In genomic region chr6:4413201-4413600, GRCm38 (mm10) we compare ENCODE assay signal across 23 mouse cellular contexts.
A peak's percentile ranks its signal among the peaks of the same experiment; 100 is the strongest.
DNase-seq lines count a peak whose midpoint lies in the region; ATAC-seq lines count a peak whose summit lies in the region.
"Had no signal": no experiment of that assay in that cellular context is flagged by ENCODE, and none has a peak within 500 bp of the region (broad histone marks: within the 10 kb centered on the region; RNA-seq: fewer than 3 reads in every experiment).

No protein-coding gene starts in this region.

- no peaks in the 10 kb centered on the region for H3K9me3 ChIP-seq in midbrain, embryonic 11.5 days (ENCODE audit: control insufficient read depth, low read length)
- no peaks in the 10 kb centered on the region for H3K9me3 ChIP-seq in midbrain, embryonic 16.5 days (replicated peaks; ENCODE audit: control insufficient read depth, low read length, poor library complexity, severe bottlenecking)
- H3K9me3 ChIP-seq: embryonic facial prominence, embryonic 13.5 days; embryonic facial prominence, embryonic 15.5 days; forebrain, embryonic 10.5 days; forebrain, embryonic 12.5 days had no signal

- H3K27ac ChIP-seq in midbrain, embryonic 11.5 days (ENCODE audit: low read depth, low read length) = no peak overlapping the region
- H3K27ac ChIP-seq in midbrain, embryonic 16.5 days (ENCODE audit: low read length) = no peak overlapping the region
- H3K27ac ChIP-seq: embryonic facial prominence, embryonic 13.5 days; embryonic facial prominence, embryonic 15.5 days; forebrain, embryonic 10.5 days; forebrain, embryonic 12.5 days had no signal

- no peaks in the 10 kb centered on the region for H3K36me3 ChIP-seq in midbrain, embryonic 11.5 days (ENCODE audit: control insufficient read depth, insufficient read depth, low read length)
- no peaks in the 10 kb centered on the region for H3K36me3 ChIP-seq in midbrain, embryonic 16.5 days (ENCODE audit: control insufficient read depth, insufficient read depth, low read length)
- H3K36me3 ChIP-seq: embryonic facial prominence, embryonic 13.5 days; embryonic facial prominence, embryonic 15.5 days; forebrain, embryonic 10.5 days; forebrain, embryonic 12.5 days had no signal

- H3K4me3 ChIP-seq in midbrain, embryonic 11.5 days (ENCODE audit: low read depth, low read length) = no peak overlapping the region
- no peak overlapping the region for H3K4me3 ChIP-seq in midbrain, embryonic 16.5 days (ENCODE audit: low read depth, low read length)
- H3K4me3 ChIP-seq: embryonic facial prominence, embryonic 13.5 days; embryonic facial prominence, embryonic 15.5 days; erythroblast, embryonic 14.5 days; forebrain, embryonic 10.5 days; forebrain, embryonic 12.5 days had no signal

- H3K4me2 ChIP-seq in midbrain, embryonic 11.5 days = no peak overlapping the region
- H3K4me2 ChIP-seq in midbrain, embryonic 16.5 days (ENCODE audit: low read length) = no peak overlapping the region
- H3K4me2 ChIP-seq: embryonic facial prominence, embryonic 13.5 days; embryonic facial prominence, embryonic 15.5 days; forebrain, embryonic 12.5 days had no signal

- DNase-seq in midbrain, embryonic 11.5 days (ENCODE audit: low spot score, missing footprints) = peak; percentile 21
- peak; percentile 26 for DNase-seq in retina, embryonic 14.5 days (ENCODE audit: low spot score)
- no peak for DNase-seq in cerebellum, postnatal 14 days
- DNase-seq in embryo, embryonic 10.5 days (ENCODE audit: low spot score) = no peak
- DNase-seq: adrenal gland, adult 8-10 months; adrenal gland, postnatal 14 days; adrenal gland, postnatal 36 days; cerebellum, adult 11-12 months; cerebellum, adult 2 months; cerebellum, adult 9-10 months; cerebellum, postnatal 10 days; cerebellum, postnatal 36 days; embryo, embryonic 11 days had no signal

- 83% methylated on average over 3 of the region's 3 CpGs for WGBS in midbrain, embryonic 11.5 days
- WGBS in midbrain, embryonic 16.5 days = 74% methylated on average over 3 of the region's 3 CpGs

- H3K27me3 ChIP-seq in midbrain, embryonic 11.5 days (ENCODE audit: control insufficient read depth, insufficient read depth, low read length) = no peaks in the 10 kb centered on the region
- H3K27me3 ChIP-seq in midbrain, embryonic 16.5 days (ENCODE audit: control insufficient read depth, insufficient read depth, low read depth, low read length) = no peaks in the 10 kb centered on the region
- H3K27me3 ChIP-seq: embryonic facial prominence, embryonic 13.5 days; embryonic facial prominence, embryonic 15.5 days; forebrain, embryonic 12.5 days; Patski had no signal

- H3K9ac ChIP-seq in midbrain, embryonic 11.5 days (ENCODE audit: low read length) = no peak overlapping the region
- no peak overlapping the region for H3K9ac ChIP-seq in midbrain, embryonic 16.5 days (ENCODE audit: low read depth, low read length)
- H3K9ac ChIP-seq: embryonic facial prominence, embryonic 13.5 days; embryonic facial prominence, embryonic 15.5 days; forebrain, embryonic 12.5 days had no signal

- no peaks in the 10 kb centered on the region for H3K4me1 ChIP-seq in midbrain, embryonic 11.5 days (ENCODE audit: control insufficient read depth, insufficient read depth, low read length)
- H3K4me1 ChIP-seq in midbrain, embryonic 16.5 days (ENCODE audit: control insufficient read depth, insufficient read depth, low read length) = peaks cover 6% of the 10 kb centered on the region; the same call in 1 of the 2 replicates

- no peak for ATAC-seq in midbrain, embryonic 11.5 days (ENCODE audit: low FRiP score)
- ATAC-seq in midbrain, embryonic 16.5 days = no peak
- ATAC-seq: activated CD4-positive, CD25-positive, alpha-beta regulatory T cell, adult 4 months; forebrain, embryonic 14.5 days; forebrain, embryonic 16.5 days; Patski had no signal

Comparison
In these comparisons a context has a peak if more than half of its experiments do, and no peak if none do; other contexts are left out.
1. DNase-seq: peak in midbrain, embryonic 11.5 days (single experiment) and retina, embryonic 14.5 days (single experiment); none in cerebellum, postnatal 14 days (0 of 2) and embryo, embryonic 10.5 days (single experiment).